Mouse (Mus musculus): Measurements from ENCODE around the gene Sike1.

GRCm38 (mm10) chr3:103019462-103019861, 24.0 kb downstream of the Sike1 start:
- TF ChIP-seq CTCF (IDR thresholded peaks at IDR 0.05; ENCODE audit: insufficient read depth, low read length) (no peak), POLR2A (IDR thresholded peaks at IDR 0.05; ENCODE audit: borderline replicate concordance, extremely low read depth, low read depth, low read length) (no peak)
